Mouse (Mus musculus) liver, adult 2 months (tissue): ENCODE measurements at regions not wholly inside any gene's neighbourhood (a gene's known extent, or its start where the extent isn't known, plus 50 kb on each side); places are given as distances from the start of the nearest gene placed in this dataset.
"Not testable (repeated sequence)": the region's sequence is repeated elsewhere in the genome, so short reads cannot be mapped to it uniquely, and the experiment has no call there.

Source experiments
- DNase-seq: peaks from one replicate; pipeline ENCODE4 v3.0.0-alpha.2; 2011; ENCODE audit warnings: low read depth, low spot score; ENCODE audit errors: extremely low read depth
- H3K27ac ChIP-seq: fragments of 200-500 bp; replicated peaks from 2 replicates; pipeline ENCODE4 v1.5.1; 2012; ENCODE audit warnings: low read depth, mild to moderate bottlenecking, control low read depth, inconsistent platforms, low read length; ENCODE audit not compliant: insufficient read depth
- H3K27me3 ChIP-seq: fragments of 200-500 bp; 2 replicates; pipeline ENCODE4 v1.6.1; 2012; ENCODE audit warnings: mild to moderate bottlenecking, moderate library complexity, low read length, inconsistent platforms; ENCODE audit not compliant: control insufficient read depth, insufficient read depth
- H3K36me3 ChIP-seq: fragments of 200-500 bp; 2 replicates; pipeline ENCODE4 v1.6.1; 2012; ENCODE audit warnings: low read length, inconsistent platforms; ENCODE audit not compliant: control insufficient read depth, insufficient read depth
- H3K4me1 ChIP-seq: fragments of 200-500 bp; 2 replicates; pipeline ENCODE4 v1.6.1; 2011; ENCODE audit warnings: low read length; ENCODE audit not compliant: control insufficient read depth, insufficient read depth
- H3K4me3 ChIP-seq: fragments of 200-500 bp; 2 replicates; pipeline ENCODE4 v1.5.1; 2011; ENCODE audit warnings: low read depth, mild to moderate bottlenecking, control low read depth, low read length, moderate library complexity; ENCODE audit not compliant: insufficient read depth
- H3K79me2 ChIP-seq: fragments of 200-500 bp; 2 replicates; pipeline ENCODE4 v1.6.1; 2012; ENCODE audit warnings: inconsistent platforms, mild to moderate bottlenecking, low read length, moderate library complexity; ENCODE audit not compliant: control insufficient read depth, insufficient read depth
- H3K9ac ChIP-seq: fragments of 200-500 bp; 2 replicates; pipeline ENCODE4 v1.6.1; 2012; ENCODE audit warnings: low read depth, mild to moderate bottlenecking, control low read depth, inconsistent platforms, low read length
- CTCF ChIP-seq: fragments of 200-500 bp; IDR thresholded peaks from 2 replicates; pipeline ENCODE4 v1.5.1; 2011; ENCODE audit warnings: low read depth, low read length, control low read depth
- POLR2A ChIP-seq: fragments of 200-500 bp; IDR thresholded peaks from 2 replicates; pipeline ENCODE4 v1.6.1; 2011; ENCODE audit warnings: low read length, control low read depth; ENCODE audit not compliant: insufficient read depth; ENCODE audit errors: extremely low read depth
- WGBS: fragments of 180-500 bp; shearing (Covaris S2); methylation state at CpG from one replicate; pipeline ENCODE4 v1.1.7; 2018; 5-methylcytosine and 5-hydroxymethylcytosine counted together

DNA sequence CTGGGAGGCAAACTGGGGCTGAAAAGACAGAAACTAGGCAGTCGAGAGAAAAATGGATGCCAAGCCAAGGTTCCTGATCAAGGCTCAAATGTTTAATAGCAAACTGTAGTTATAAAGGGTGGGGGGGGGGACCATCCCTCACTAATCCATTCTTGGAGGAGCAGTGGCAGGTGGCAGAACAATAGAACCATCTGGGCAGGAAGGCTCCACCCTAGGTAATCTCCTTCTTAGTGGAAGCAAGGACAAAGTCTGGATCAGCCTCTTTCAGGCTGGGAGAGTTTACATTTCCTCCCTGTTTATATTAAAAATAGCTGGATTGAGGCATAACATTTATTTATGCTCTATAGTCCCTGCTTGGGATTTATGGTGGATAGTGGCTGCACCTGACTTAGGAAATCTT, 180.8 kb downstream of the Cdh9 start:
- TF ChIP-seq CTCF (no peak), POLR2A (no peak)
- Histone ChIP-seq H3K79me2 (no peaks in the 10 kb centered on the region), H3K27me3 (no peaks in the 10 kb centered on the region), H3K4me1 (no peaks in the 10 kb centered on the region), H3K4me3 (no peak overlapping the region), H3K9ac (no peak overlapping the region), H3K27ac (no peak overlapping the region), H3K36me3 (no peaks in the 10 kb centered on the region)
- DNase-seq: no peak
- WGBS: 83% methylated on average over 1 of the region's 1 CpGs

DNA sequence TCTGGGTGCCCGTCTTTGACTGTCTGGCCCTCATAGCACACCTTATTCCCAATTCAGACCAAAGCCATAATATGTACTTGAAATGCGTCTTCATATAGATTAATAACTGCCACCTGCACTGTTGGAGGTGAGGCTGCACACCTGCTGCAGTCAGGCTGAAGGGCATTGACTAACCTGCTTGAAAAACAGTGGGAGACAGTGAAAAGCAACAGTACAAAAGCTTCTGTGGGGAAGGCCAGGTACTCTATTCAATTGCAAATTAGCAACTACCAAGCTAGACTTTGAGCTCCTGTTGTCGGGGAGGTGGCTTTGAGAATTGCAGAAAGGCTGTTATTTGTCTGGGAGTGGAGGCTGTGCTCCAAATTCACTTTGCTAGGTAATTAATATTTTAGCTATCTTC, 181.4 kb downstream of the Cdh9 start:
- not testable (repeated sequence) for H3K4me3 ChIP-seq, H3K4me1 ChIP-seq, H3K27me3 ChIP-seq, H3K36me3 ChIP-seq, DNase-seq, H3K9ac ChIP-seq, H3K27ac ChIP-seq, H3K79me2 ChIP-seq
- 87% methylated on average over 3 of the region's 3 CpGs for WGBS

DNA sequence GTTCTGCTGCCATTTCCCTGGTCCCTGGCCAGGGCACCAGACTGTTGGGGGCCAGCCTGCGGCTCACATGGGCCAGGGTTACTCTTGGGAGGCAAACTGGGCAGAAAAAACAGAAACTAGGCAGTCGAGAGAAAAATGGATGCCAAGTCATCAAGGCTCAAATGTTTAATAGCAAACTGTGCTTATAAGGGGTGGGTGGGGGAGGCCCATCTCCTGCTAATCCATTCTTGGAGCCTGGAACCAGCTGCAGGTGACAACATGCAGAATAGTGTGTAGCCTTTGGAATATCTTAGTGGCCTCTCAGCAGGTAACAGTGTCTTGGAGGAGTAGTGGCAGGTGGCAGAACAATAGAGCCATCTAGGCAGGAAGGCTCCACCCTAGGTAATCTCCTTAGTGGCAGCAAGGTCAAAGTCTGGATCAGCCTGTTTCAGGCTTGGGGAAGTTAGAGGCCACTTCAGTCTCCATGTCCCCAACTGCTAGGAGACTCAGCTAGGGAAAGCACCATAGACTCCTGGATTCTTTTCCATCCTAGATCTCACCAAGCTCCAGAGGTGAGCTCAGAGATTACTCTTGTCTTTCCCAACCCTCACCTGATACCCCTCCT, 186.5 kb downstream of the Cdh9 start:
- no peak for DNase-seq
- H3K9ac ChIP-seq: no peak overlapping the region
- 56% methylated on average over 2 of the region's 2 CpGs for WGBS
- no peak overlapping the region for H3K27ac ChIP-seq
- H3K36me3 ChIP-seq: no peaks in the 10 kb centered on the region
- no peaks in the 10 kb centered on the region for H3K4me1 ChIP-seq
- H3K27me3 ChIP-seq: no peaks in the 10 kb centered on the region
- no peak overlapping the region for H3K4me3 ChIP-seq
- H3K79me2 ChIP-seq: no peaks in the 10 kb centered on the region
- no peak for TF ChIP-seq POLR2A
- no peak for TF ChIP-seq CTCF

GRCm38 (mm10) chr15:16923246-16923645, 194.7 kb downstream of the Cdh9 start:
- Histone ChIP-seq H3K9ac (no peak overlapping the region), H3K36me3 (no peaks in the 10 kb centered on the region), H3K27me3 (no peaks in the 10 kb centered on the region), H3K4me1 (no peaks in the 10 kb centered on the region), H3K4me3 (no peak overlapping the region), H3K27ac (no peak overlapping the region), H3K79me2 (no peaks in the 10 kb centered on the region)
- no peak for DNase-seq
- TF ChIP-seq POLR2A (no peak), CTCF (no peak)
- 97% methylated on average over 1 of the region's 1 CpGs for WGBS

GRCm38 (mm10) chr15:16933137-16933677, 204.7 kb downstream of the Cdh9 start:
- 91% methylated on average over 2 of the region's 2 CpGs for WGBS
- H3K9ac ChIP-seq: no peak overlapping the region
- H3K4me3 ChIP-seq: no peak overlapping the region
- no peak overlapping the region for H3K27ac ChIP-seq
- no peak for TF ChIP-seq CTCF
- TF ChIP-seq POLR2A: no peak
- H3K4me1 ChIP-seq: no peaks in the 10 kb centered on the region
- H3K27me3 ChIP-seq: no peaks in the 10 kb centered on the region
- no peak for DNase-seq
- no peaks in the 10 kb centered on the region for H3K36me3 ChIP-seq
- H3K79me2 ChIP-seq: no peaks in the 10 kb centered on the region

GRCm38 (mm10) chr15:16934438-16934837, 205.9 kb downstream of the Cdh9 start:
- H3K9ac ChIP-seq: no peak overlapping the region
- H3K27me3 ChIP-seq: no peaks in the 10 kb centered on the region
- DNase-seq: no peak
- H3K27ac ChIP-seq: no peak overlapping the region
- no peaks in the 10 kb centered on the region for H3K4me1 ChIP-seq
- TF ChIP-seq CTCF (no peak), POLR2A (no peak)
- H3K4me3 ChIP-seq: no peak overlapping the region
- 90% methylated on average over 3 of the region's 3 CpGs for WGBS
- H3K79me2 ChIP-seq: no peaks in the 10 kb centered on the region
- no peaks in the 10 kb centered on the region for H3K36me3 ChIP-seq

- not testable (repeated sequence) for H3K36me3 ChIP-seq, H3K27me3 ChIP-seq, H3K9ac ChIP-seq, H3K27ac ChIP-seq, H3K4me3 ChIP-seq, H3K79me2 ChIP-seq, DNase-seq, H3K4me1 ChIP-seq
- 83% methylated on average over 4 of the region's 4 CpGs for WGBS
Observed at GRCm38 (mm10) chr15:16975821-16976220, 247.3 kb downstream of the Cdh9 start.
